Mouse (Mus musculus) liver, embryonic 11.5 days (tissue): ENCODE measurements around the gene Sufu. TPM values are rescaled to one million over a fixed set of nuclear protein-coding genes. Genes with fewer than 3 reads are reported as not detected.

Source experiments
- ATAC-seq: fragments of 200-750 bp; cut with Nextera tagmentation; replicated peaks from 2 replicates; pipeline ENCODE4 v1.8.0; 2017; ENCODE audit warnings: moderate number of reproducible peaks, mild to moderate bottlenecking, moderate TSS enrichment, moderate library complexity; ENCODE audit not compliant: low FRiP score
- DNase-seq: peaks from one replicate; pipeline ENCODE4 v3.0.0-alpha.2; 2017; ENCODE audit warnings: low spot score
- H3K27ac ChIP-seq: fragments of 300-500 bp; sonication (generic); 2 replicates; pipeline ENCODE4 v1.5.1; 2014; ENCODE audit warnings: mild to moderate bottlenecking, low read depth, low read length, control low read depth
- H3K27me3 ChIP-seq: fragments of 300-500 bp; sonication (generic); replicated peaks from 2 replicates; pipeline ENCODE4 v1.6.1; 2014; ENCODE audit warnings: low read length, mixed read lengths; ENCODE audit not compliant: control insufficient read depth, insufficient read depth
- H3K36me3 ChIP-seq: fragments of 300-500 bp; sonication (generic); 2 replicates; pipeline ENCODE4 v1.6.1; 2014; ENCODE audit warnings: mild to moderate bottlenecking, low read length, moderate library complexity, mixed read lengths; ENCODE audit not compliant: control insufficient read depth, insufficient read depth
- H3K4me1 ChIP-seq: fragments of 300-500 bp; sonication (generic); replicated peaks from 2 replicates; pipeline ENCODE4 v1.6.1; 2014; ENCODE audit warnings: low read length, mixed read lengths; ENCODE audit not compliant: control insufficient read depth, insufficient read depth
- H3K4me2 ChIP-seq: fragments of 300-500 bp; sonication (generic); 2 replicates; pipeline ENCODE4 v1.6.1; 2014; ENCODE audit warnings: mild to moderate bottlenecking, control low read depth, moderate library complexity
- H3K4me3 ChIP-seq: fragments of 300-500 bp; sonication (generic); 2 replicates; pipeline ENCODE4 v1.5.1; 2014; ENCODE audit warnings: low read depth, low read length, control low read depth
- H3K9ac ChIP-seq: fragments of 300-500 bp; sonication (generic); 2 replicates; pipeline ENCODE4 v1.6.1; 2014; ENCODE audit warnings: low read depth, low read length, control low read depth
- H3K9me3 ChIP-seq: fragments of 300-500 bp; sonication (generic); 2 replicates; pipeline ENCODE4 v1.6.1; 2016; ENCODE audit warnings: low read length, inconsistent platforms, mixed read lengths; ENCODE audit not compliant: control insufficient read depth
- WGBS: fragments of 180-500 bp; shearing (Covaris S2); extraction: QIAGEN DNeasy Blood & Tissue Kit; methylation state at CpG from one replicate; pipeline ENCODE4 v1.1.7; 2014; 5-methylcytosine and 5-hydroxymethylcytosine counted together
- polyA plus RNA-seq: library from polyadenylated mRNA; unstranded; fragments of >200 nt; fragmentation: Nextera tagmentation; extraction: Ambion mirVana; gene quantifications from 2 replicates; pipeline ENCODE4 v1.2.1, GENCODE M21; 2014

The Sufu gene
- polyA plus RNA-seq, 1 experiment from 2014 or later: 22.8 TPM

GRCm38 (mm10) chr19:46499539-46499835 is 102.8 kb downstream of the Sufu start:
- Histone ChIP-seq H3K4me2 (peak overlapping the region; percentile 99), H3K27me3 (no peaks in the 10 kb centered on the region), H3K36me3 (peaks cover 2% of the 10 kb centered on the region), H3K4me3 (peak overlapping the region; percentile 97), H3K9ac (peak overlapping the region; percentile 56; the same call in 1 of the 2 replicates), H3K27ac (peak overlapping the region; percentile 67), H3K9me3 (no peaks in the 10 kb centered on the region), H3K4me1 (peaks cover 10% of the 10 kb centered on the region)
- no peak for ATAC-seq
- no peak for DNase-seq
- WGBS: 4% methylated on average over 3 of the region's 3 CpGs

- peak overlapping the region; percentile 99 for H3K4me2 ChIP-seq
- peak overlapping the region; percentile 99 for H3K9ac ChIP-seq
- no peaks in the 10 kb centered on the region for H3K27me3 ChIP-seq
- ATAC-seq: peak; percentile 72
- peak; percentile 97 for DNase-seq
- H3K4me3 ChIP-seq: peak overlapping the region; percentile 97
- H3K4me1 ChIP-seq: peaks cover 15% of the 10 kb centered on the region
- H3K36me3 ChIP-seq: peaks cover 4% of the 10 kb centered on the region
- peak overlapping the region; percentile 100 for H3K27ac ChIP-seq
- H3K9me3 ChIP-seq: no peaks in the 10 kb centered on the region
- WGBS: under 1% methylated on average over 43 of the region's 52 CpGs
These were observed 103.3 kb downstream of the Sufu start for GRCm38 (mm10) chr19:46499836-46500580.

- ATAC-seq: no peak
- peak overlapping the region; percentile 100 for H3K27ac ChIP-seq
- no peak for DNase-seq
- no peaks in the 10 kb centered on the region for H3K9me3 ChIP-seq
- WGBS: under 1% methylated on average over 39 of the region's 50 CpGs
- H3K9ac ChIP-seq: peak overlapping the region; percentile 99
- peaks cover 23% of the 10 kb centered on the region for H3K4me1 ChIP-seq
- peaks cover 10% of the 10 kb centered on the region for H3K36me3 ChIP-seq
- H3K27me3 ChIP-seq: no peaks in the 10 kb centered on the region
- H3K4me3 ChIP-seq: peak overlapping the region; percentile 97
- H3K4me2 ChIP-seq: peak overlapping the region; percentile 99
These were observed 104.1 kb downstream of the Sufu start for GRCm38 (mm10) chr19:46500581-46501341.

- ATAC-seq (no peak; the same call in 1 of the 2 replicates), DNase-seq (peak; percentile 85)
- peak within 1 kb of the TSS; percentile 99 for H3K4me2 ChIP-seq
- WGBS: under 1% methylated on average over 52 of the region's 64 CpGs
- no peaks in the 10 kb centered on the region for H3K9me3 ChIP-seq
- peaks cover 30% of the 10 kb centered on the region for H3K4me1 ChIP-seq
- H3K27ac ChIP-seq: peak within 1 kb of the TSS; percentile 100
- H3K27me3 ChIP-seq: no peaks in the 10 kb centered on the region
- H3K4me3 ChIP-seq: peak within 1 kb of the TSS; percentile 97
- peak within 1 kb of the TSS; percentile 99 for H3K9ac ChIP-seq
- peaks cover 12% of the 10 kb centered on the region for H3K36me3 ChIP-seq
These were observed 104.8 kb downstream of the Sufu start, which contains the start of gene Trim8 for GRCm38 (mm10) chr19:46501401-46502068. Gene Trim8 (plus strand): TSS chr19:46501702.

GRCm38 (mm10) chr19:46502069-46502455 is 105.4 kb downstream of the Sufu start:
- peak overlapping the region; percentile 99 for H3K4me2 ChIP-seq
- DNase-seq: peak; percentile 83

GRCm38 (mm10) chr19:46502471-46503166 is 105.9 kb downstream of the Sufu start:
- peak overlapping the region; percentile 97 for H3K4me3 ChIP-seq
- peaks cover 40% of the 10 kb centered on the region for H3K4me1 ChIP-seq
- H3K9me3 ChIP-seq: no peaks in the 10 kb centered on the region
- H3K36me3 ChIP-seq: peaks cover 19% of the 10 kb centered on the region
- H3K27me3 ChIP-seq: no peaks in the 10 kb centered on the region
- 0% methylated on average over 53 of the region's 53 CpGs for WGBS
- H3K27ac ChIP-seq: peak overlapping the region; percentile 100
- peak overlapping the region; percentile 99 for H3K9ac ChIP-seq
- DNase-seq (peak; percentile 74), ATAC-seq (peak; percentile 22)
- H3K4me2 ChIP-seq: peak overlapping the region; percentile 99

More at GRCm38 (mm10) chr19:46502069-46502455, 105.4 kb downstream of the Sufu start:
- H3K4me1 ChIP-seq: peaks cover 34% of the 10 kb centered on the region
- no peaks in the 10 kb centered on the region for H3K27me3 ChIP-seq
- H3K27ac ChIP-seq: peak overlapping the region; percentile 100
- H3K4me3 ChIP-seq: peak overlapping the region; percentile 97
- ATAC-seq: no peak
- WGBS: under 1% methylated on average over 43 of the region's 46 CpGs
- peaks cover 16% of the 10 kb centered on the region for H3K36me3 ChIP-seq
- H3K9me3 ChIP-seq: no peaks in the 10 kb centered on the region
- H3K9ac ChIP-seq: peak overlapping the region; percentile 99

- H3K27me3 ChIP-seq: no peaks in the 10 kb centered on the region
- H3K4me1 ChIP-seq: peaks cover 49% of the 10 kb centered on the region
- H3K27ac ChIP-seq: peak overlapping the region; percentile 100
- peak; percentile 83 for DNase-seq
- peak overlapping the region; percentile 97 for H3K4me3 ChIP-seq
- peak; percentile 72 for ATAC-seq
- peaks cover 25% of the 10 kb centered on the region for H3K36me3 ChIP-seq
- H3K4me2 ChIP-seq: peak overlapping the region; percentile 99
- H3K9me3 ChIP-seq: no peaks in the 10 kb centered on the region
- WGBS: 0% methylated on average over 21 of the region's 21 CpGs
- H3K9ac ChIP-seq: peak overlapping the region; percentile 99
These were observed 106.8 kb downstream of the Sufu start for GRCm38 (mm10) chr19:46503351-46504084.
